Mouse (Mus musculus) skeletal muscle tissue, adult 2 months (tissue): Measurements from ENCODE around the gene Apobec1.
"Not testable (repeated sequence)": the region's sequence is repeated elsewhere in the genome, so short reads cannot be mapped to it uniquely, and the experiment has no call there.

Experiments used
- DNase-seq: peaks from one replicate; pipeline ENCODE4 v3.0.0-alpha.2; 2012; ENCODE audit warnings: low read depth, low spot score

Apobec1 gene

GRCm38 (mm10) chr6:122602242-122602991 lies at the start of gene Apobec1:
Gene Apobec1 (minus strand): TSS chr6:122602444.
- peak; percentile 81 for DNase-seq

- DNase-seq = no peak
These were observed 48.2 kb upstream of the Apobec1 start for GRCm38 (mm10) chr6:122650398-122650980.

- no peak for DNase-seq
These were observed 47.7 kb upstream of the Apobec1 start for GRCm38 (mm10) chr6:122649903-122650302.

GRCm38 (mm10) chr6:122644196-122644595 lies 42.0 kb upstream of the Apobec1 start:
- DNase-seq = not testable (repeated sequence)

GRCm38 (mm10) chr6:122637566-122637965 lies 35.3 kb upstream of the Apobec1 start:
- DNase-seq = not testable (repeated sequence)

- DNase-seq = no peak
These were observed 34.4 kb upstream of the Apobec1 start for GRCm38 (mm10) chr6:122636666-122637065.

GRCm38 (mm10) chr6:122635315-122635714 lies 33.1 kb upstream of the Apobec1 start:
- peak; percentile 40 for DNase-seq

- no peak for DNase-seq
These were observed 31.2 kb upstream of the Apobec1 start for GRCm38 (mm10) chr6:122633411-122633810.

GRCm38 (mm10) chr6:122627469-122628108 lies 25.3 kb upstream of the Apobec1 start:
- no peak for DNase-seq

- DNase-seq = no peak
These were observed 23.9 kb upstream of the Apobec1 start, which contains the start of gene Dppa3 for GRCm38 (mm10) chr6:122626110-122626509. Gene Dppa3 (plus strand): TSS chr6:122626410.

GRCm38 (mm10) chr6:122625156-122625555 lies 22.9 kb upstream of the Apobec1 start:
- no peak for DNase-seq

- DNase-seq = no peak
These were observed 22.2 kb upstream of the Apobec1 start for GRCm38 (mm10) chr6:122624480-122624879.

GRCm38 (mm10) chr6:122621066-122621465 lies 18.8 kb upstream of the Apobec1 start:
- DNase-seq = no peak

- DNase-seq = no peak
These were observed 13.8 kb upstream of the Apobec1 start for GRCm38 (mm10) chr6:122616022-122616421.

- no peak for DNase-seq
These were observed 11.8 kb upstream of the Apobec1 start for GRCm38 (mm10) chr6:122614047-122614446.

GRCm38 (mm10) chr6:122612426-122612825 lies 10.2 kb upstream of the Apobec1 start:
- DNase-seq = no peak

- no peak for DNase-seq
These were observed 7.5 kb upstream of the Apobec1 start, which contains the start of gene Gdf3 for GRCm38 (mm10) chr6:122609771-122610170. Gene Gdf3 (minus strand): TSS chr6:122610087.

GRCm38 (mm10) chr6:122609377-122609728 lies 7.1 kb upstream of the Apobec1 start:
- DNase-seq = no peak

- DNase-seq = no peak
These were observed 6.5 kb upstream of the Apobec1 start for GRCm38 (mm10) chr6:122608434-122609376.

GRCm38 (mm10) chr6:122607700-122608099 lies 5.5 kb upstream of the Apobec1 start:
- no peak for DNase-seq

- no peak for DNase-seq
These were observed 4.4 kb upstream of the Apobec1 start for GRCm38 (mm10) chr6:122606661-122607060.
